Mouse (Mus musculus): ENCODE data around the gene Pik3c2a.
A peak's percentile ranks its signal among the peaks of the same experiment; 100 is the strongest.

GRCm38 (mm10) chr7:116323331-116323964 lies 119.8 kb downstream of the Pik3c2a start:
- TF ChIP-seq POLR2A (IDR thresholded peaks at IDR 0.05; ENCODE audit: borderline replicate concordance, insufficient read depth, low read length) (no peak), CTCF (IDR thresholded peaks at IDR 0.05; ENCODE audit: borderline replicate concordance, insufficient read depth, low read depth, low read length) (peak; percentile 80)

Data from cerebellum, adult 2 months (tissue).